Mouse (Mus musculus): Measurements from ENCODE around the gene Cidec. TPM values are rescaled to one million over a fixed set of nuclear protein-coding genes. Genes with fewer than 3 reads are reported as not detected.

The Cidec gene
- total RNA-seq, 4 experiments from 2014 or later: not detected

DNA sequence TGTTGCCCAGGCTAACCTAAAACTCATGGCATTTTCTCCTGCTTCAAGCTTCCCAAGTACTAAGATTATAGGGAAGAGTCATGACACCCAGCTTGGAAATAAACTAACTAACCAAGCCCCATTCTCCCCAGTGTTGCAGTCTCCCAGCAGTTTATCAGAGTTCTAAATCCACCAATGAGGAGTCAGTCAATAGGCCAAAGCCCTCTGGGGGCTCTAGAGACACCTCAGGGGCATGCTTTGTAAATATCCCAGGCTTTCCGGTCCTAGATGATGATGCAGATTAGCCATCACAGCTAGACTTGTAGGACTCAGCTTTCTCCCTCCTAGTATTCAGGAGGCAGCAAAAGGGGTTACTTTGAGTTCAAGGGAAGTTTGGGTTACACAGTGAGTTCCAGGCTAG lies 25.6 kb downstream of the Cidec start:
- DNase-seq (ENCODE audit: low spot score in 2 of 2): no peak

DNA sequence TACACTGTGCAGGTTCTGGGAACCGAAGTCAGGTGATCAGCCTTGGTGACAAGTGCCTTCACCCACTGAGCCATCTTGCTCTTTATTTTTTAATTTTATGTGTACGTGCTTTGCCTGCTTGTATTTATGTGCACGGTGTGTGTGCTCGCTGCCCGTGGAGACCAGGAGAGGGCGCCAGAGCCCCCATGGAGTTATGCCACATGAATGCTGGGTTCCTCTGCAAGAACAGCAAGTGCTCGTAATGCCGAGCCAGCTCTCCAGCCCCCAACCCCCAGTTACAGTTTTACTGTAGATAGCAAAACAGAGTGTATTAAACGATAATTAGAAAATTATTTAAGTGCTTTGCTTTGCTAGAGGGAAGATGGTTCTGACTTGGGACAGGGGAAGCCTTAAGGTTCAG lies 28.9 kb downstream of the Cidec start:
- DNase-seq (ENCODE audit: low spot score in 2 of 2): no peak

- peak in 1 of 2 experiments; percentile 70 for DNase-seq (ENCODE audit: low spot score in 2 of 2)
Observed at GRCm38 (mm10) chr6:113405483-113405882, 30.1 kb downstream of the Cidec start.

DNA sequence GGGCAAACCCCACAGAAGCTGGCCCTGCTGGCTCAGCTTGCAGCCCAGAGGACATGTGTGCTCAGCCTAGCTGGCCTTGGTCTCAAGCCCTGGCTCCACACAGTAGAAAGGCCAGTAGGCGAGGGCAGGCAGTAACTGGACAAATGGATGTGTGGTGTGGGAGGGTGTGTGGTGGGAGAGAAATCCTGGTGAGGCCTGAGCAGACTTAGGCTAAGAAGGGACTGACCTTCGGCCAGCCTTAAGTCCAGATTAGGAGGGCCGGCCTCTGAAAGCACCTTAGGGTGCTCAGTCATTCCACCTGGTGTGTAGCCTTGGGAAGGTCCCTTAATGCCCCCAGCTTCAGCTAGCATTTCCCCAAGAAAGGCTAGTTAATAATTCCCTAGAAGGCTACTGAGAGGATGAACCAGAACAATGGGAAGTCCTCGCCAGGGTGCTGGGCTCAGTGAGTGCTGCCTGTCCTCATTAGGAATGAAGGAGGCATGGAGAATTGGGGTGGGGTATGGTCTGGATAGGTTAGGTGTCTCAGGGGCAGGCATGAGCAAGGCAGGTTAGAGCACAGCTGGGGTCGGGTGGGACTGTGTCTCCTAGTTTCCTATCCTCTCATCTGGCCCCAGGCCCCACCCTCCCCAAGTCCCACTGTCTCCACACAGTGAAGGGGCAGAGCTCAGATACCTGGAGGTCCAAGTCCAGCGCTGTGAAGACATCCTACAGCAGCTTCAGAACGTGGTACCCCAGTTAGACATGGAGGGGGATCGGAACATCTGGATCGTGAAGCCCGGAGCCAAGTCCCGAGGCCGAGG lies 30.7 kb downstream of the Cidec start:
- no peak for DNase-seq (ENCODE audit: low spot score in 2 of 2)

- DNase-seq (ENCODE audit: low spot score in 2 of 2): no peak
Observed at GRCm38 (mm10) chr6:113402094-113402493, 33.5 kb downstream of the Cidec start.

- DNase-seq (ENCODE audit: low spot score in 2 of 2): no peak
Observed at GRCm38 (mm10) chr6:113396270-113397030, 39.1 kb downstream of the Cidec start.

- no peak for DNase-seq (ENCODE audit: low spot score in 2 of 2)
Observed at GRCm38 (mm10) chr6:113395501-113395900, 40.1 kb downstream of the Cidec start.

- no peak for DNase-seq (ENCODE audit: low spot score in 2 of 2)
Observed at GRCm38 (mm10) chr6:113394811-113395210, 40.7 kb downstream of the Cidec start.

DNA sequence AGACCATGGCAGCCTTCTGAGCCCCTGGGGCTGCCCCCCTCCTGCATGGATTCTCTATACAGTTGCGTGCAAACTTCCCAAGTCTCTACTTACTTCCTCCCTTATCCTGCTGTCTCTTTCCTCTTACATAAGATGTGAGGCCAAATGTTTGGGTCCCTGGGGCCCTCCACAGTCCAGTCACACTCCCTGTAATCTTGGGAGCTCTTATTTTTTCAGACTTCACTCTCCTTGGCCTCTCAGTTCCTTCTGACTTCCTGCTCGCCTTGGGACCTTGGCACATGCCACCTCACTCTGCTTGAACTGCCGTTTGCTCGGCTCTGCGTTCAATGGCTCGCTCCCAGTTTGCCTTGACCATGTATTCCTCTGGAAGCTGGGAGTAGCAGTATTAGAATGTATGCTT lies 41.6 kb downstream of the Cidec start:
- DNase-seq (ENCODE audit: low spot score in 2 of 2): no peak

DNA sequence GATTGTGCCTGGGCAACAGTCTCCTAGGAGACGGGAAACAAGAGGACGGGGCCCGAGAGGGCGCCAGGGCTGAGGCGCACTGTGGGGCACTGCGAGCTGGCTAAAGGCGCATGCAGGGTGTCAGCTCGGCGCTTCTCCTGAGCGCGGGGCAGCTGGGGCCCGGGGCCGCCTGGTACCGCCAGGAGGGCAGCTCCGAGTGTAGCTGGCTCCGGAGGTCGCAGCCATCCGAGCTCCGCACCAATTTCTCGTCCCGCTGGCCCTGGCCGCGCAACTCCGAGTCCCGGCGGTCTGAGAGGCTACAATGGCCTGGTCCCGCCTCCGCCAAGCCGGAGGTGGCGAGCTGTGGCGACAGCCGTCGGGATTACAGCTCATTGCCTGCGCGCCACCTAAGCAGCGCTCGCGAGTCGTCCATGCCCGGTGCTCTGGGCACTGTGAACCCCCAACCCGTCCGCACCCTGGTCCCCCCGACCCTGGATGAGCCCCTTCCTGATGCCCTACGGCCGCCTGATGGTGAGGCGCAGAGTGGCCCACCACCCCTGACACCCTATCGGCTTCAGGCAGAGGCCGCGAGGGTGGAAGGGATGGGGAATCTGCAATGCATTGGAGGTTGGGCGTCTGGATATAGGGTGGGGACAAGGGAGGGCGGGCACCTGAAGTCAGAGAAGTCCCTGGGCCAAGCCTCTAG lies 43.0 kb downstream of the Cidec start:
- peak in 1 of 2 experiments; percentile 39 for DNase-seq (ENCODE audit: low spot score in 2 of 2)

- no peak for DNase-seq (ENCODE audit: low spot score in 2 of 2)
Observed at GRCm38 (mm10) chr6:113392015-113392386, 43.6 kb downstream of the Cidec start.

DNA sequence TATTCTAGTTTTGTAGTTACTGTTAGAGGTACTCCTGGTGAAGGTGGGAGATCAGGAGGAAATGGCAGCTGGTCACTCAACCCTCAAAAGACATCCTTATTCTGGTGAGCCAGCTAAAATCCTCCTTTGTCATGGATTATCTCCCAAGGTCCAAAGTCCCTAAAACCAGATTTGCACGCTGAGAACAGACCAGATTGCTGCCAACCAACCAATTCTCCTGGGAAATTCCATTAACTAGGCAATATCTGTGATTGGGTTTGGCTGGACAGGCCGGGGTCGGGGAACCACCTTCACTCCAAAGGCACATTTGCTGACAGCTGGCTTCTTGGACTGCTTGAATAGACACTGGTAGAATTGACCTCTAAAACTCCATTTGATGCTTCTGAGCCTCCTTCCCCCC lies 44.8 kb downstream of the Cidec start:
- no peak for DNase-seq (ENCODE audit: low spot score in 2 of 2)

DNA sequence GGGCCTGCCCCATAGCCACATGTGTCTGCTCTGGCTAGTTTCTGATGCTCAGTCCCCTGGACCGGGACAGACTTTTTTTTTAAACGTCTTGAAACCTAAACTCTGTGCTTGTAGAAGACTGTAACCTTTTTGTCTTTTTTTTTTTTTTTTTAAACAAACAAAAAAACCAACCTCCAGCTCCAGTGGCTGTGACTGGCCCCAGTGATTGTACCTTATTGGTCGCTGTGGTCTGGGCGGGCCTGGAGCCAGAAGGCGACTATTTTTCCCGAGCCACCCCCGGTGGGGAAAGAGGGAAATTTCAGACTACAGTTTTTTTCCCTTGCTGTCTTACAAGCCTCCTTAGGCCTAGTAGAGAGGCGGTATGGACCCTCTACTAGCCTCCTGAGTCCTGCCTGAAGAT lies 46.6 kb downstream of the Cidec start, which contains the start of gene Ttll3:
Gene Ttll3 (plus strand): TSS at position 301 of the 400 bp plus-strand sequence.
- no peak for DNase-seq (ENCODE audit: low spot score in 2 of 2)

DNA sequence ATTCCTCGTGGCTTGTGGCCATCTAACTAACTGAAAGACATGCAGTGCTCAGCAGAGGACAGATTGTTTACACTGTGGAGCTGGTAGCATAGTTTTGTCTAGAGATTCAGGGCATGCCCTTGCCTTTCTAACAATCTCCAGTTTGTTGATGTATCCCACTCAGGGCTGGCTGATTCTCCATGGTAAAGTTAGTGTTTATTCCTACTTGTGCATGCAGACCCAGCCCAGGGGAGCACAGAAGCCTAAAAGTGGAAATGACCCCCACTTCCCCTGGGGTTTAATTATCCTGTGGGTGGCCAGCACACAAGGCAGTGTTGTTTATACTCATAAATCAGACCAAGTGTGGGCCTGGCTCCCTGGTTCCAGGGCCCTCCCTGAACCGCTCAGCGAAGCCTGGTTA lies 49.5 kb downstream of the Cidec start:
- DNase-seq (ENCODE audit: low spot score in 2 of 2): no peak

DNA sequence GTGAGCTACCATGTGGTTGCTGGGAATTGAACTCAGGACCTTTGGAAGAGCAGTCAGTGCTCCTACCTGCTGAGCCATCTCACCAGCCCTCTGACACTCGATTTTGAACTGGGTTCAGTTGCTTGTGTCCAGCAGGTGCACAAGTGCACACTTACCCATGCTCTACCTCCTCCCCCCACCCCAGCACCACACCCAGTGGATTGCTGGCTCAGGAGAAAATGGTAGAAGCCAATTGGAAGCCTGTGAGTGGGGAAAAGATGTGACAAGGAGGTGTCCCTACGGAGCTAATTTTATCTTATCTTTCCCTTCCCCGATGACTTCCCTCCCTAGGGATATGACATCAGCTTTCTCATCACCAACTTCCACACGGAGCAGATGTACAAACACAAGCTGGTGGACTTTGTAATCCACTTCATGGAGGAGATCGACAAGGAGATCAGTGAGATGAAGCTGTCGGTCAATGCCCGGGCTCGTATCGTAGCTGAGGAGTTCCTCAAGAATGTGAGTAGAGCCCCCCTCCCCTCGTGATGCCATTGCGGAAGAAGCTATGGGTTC lies 50.3 kb downstream of the Cidec start:
- no peak for DNase-seq (ENCODE audit: low spot score in 2 of 2)

- DNase-seq (ENCODE audit: low spot score in 2 of 2): peak in 1 of 2 experiments; percentile 51
Observed at GRCm38 (mm10) chr6:113384351-113384927, 51.1 kb downstream of the Cidec start.

GRCm38 (mm10) chr6:113380480-113380879 lies 55.1 kb downstream of the Cidec start:
- no peak for DNase-seq (ENCODE audit: low spot score in 2 of 2)

GRCm38 (mm10) chr6:113379246-113379645 lies 56.3 kb downstream of the Cidec start:
- DNase-seq (ENCODE audit: low spot score in 2 of 2): no peak

DNA sequence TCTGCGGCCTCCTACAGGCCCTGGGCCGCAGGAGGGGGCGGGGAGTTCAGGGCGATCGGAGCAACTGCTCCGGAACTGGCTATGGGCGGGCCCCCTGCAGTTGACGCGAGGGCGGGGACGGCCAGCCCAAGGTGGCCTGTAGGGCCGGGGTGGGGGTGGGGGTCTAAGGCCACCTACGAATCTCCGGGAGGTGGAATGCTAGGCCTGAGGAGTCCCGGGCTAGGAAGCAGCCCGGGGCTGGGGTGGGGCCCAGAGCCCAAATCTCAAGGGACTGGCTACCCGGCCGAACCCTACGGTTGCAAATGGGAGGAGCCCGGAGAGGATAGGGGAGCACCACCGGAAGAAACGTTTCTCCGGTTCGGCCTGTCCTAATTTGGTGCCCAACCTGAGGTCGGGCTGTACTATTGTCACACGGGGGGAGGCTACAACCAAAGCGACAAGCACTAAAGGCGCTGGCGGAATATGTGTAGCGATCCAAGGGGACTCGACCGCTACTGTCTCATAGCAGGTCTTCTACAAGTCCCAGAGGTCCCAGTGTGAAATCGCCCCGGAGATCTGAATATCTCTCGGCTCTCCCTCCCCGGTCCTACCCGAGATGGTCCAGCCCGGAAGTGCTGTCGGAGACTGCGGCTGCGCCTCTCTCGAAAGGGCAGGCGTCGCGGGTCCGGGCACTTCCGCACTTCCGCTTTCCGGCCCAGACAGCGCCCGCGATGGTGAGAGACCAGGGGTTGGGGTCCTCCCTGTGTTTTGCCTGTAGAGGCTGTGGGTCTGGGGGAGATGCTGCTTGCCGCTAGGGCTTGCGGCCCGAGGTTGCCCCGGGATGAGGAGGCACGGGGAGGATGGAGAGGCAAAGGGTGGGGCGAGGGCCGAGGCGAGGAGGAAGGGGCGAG lies 57.8 kb downstream of the Cidec start, which contains the start of the genes Tada3 and Arpc4:
Gene Tada3 (minus strand): TSS at position 388 of the 890 bp plus-strand sequence.
Gene Arpc4 (plus strand): TSS at position 620 of the 890 bp plus-strand sequence.
- peak; percentile 84 to 88 for DNase-seq (ENCODE audit: low spot score in 2 of 2)

DNA sequence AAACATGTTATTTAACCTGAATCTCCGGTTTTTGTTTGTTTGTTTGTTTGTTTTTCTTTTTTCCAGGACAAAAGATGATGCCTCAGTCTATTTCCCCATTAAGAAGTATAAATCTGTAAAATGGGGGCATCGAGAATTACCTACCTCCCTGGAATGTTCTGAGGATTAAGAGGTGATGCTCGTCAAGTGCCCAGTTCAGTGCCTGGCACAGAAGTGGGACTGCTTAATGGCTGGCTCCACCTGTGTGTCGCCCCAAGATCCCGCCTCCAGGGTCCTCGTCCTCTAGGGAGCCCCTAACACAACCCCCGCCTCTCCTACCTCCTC lies 58.4 kb downstream of the Cidec start:
- no peak for DNase-seq (ENCODE audit: low spot score in 2 of 2)
